Mouse (Mus musculus) heart, postnatal 0 days (tissue): ENCODE data around the gene Cib1. TPM values are rescaled to one million over a fixed set of nuclear protein-coding genes. Genes with fewer than 3 reads are reported as not detected.

Source experiments
- ATAC-seq: fragments of 200-750 bp; cut with Nextera tagmentation; 2 replicates; pipeline ENCODE4 v1.8.0; 2017; ENCODE audit warnings: low read depth, moderate number of reproducible peaks, moderate library complexity; ENCODE audit not compliant: insufficient read depth
- DNase-seq: peaks from one replicate; pipeline ENCODE4 v3.0.0-alpha.2; 2016; ENCODE audit warnings: low spot score
- H3K27ac ChIP-seq: fragments of 300-500 bp; sonication (generic); 2 replicates; pipeline ENCODE4 v1.5.1; 2014; ENCODE audit warnings: low read depth, mild to moderate bottlenecking
- H3K27me3 ChIP-seq: fragments of 300-500 bp; sonication (generic); 2 replicates; pipeline ENCODE4 v1.6.1; 2014; ENCODE audit warnings: low read length, mixed read lengths; ENCODE audit not compliant: control insufficient read depth, insufficient read depth
- H3K36me3 ChIP-seq: fragments of 300-500 bp; sonication (generic); replicated peaks from 2 replicates; pipeline ENCODE4 v1.6.1; 2014; ENCODE audit warnings: low read length, mixed read lengths; ENCODE audit not compliant: control insufficient read depth, insufficient read depth
- H3K4me1 ChIP-seq: fragments of 300-500 bp; sonication (generic); 2 replicates; pipeline ENCODE4 v1.6.1; 2014; ENCODE audit warnings: antibody characterized with exemption; ENCODE audit not compliant: control insufficient read depth, insufficient read depth
- H3K4me2 ChIP-seq: fragments of 300-500 bp; sonication (generic); 2 replicates; pipeline ENCODE4 v1.6.1; 2014; ENCODE audit warnings: low read depth, mild to moderate bottlenecking, low read length, moderate library complexity
- H3K4me3 ChIP-seq: fragments of 300-500 bp; sonication (generic); 2 replicates; pipeline ENCODE4 v1.5.1; 2014; ENCODE audit warnings: low read depth, low read length
- H3K9ac ChIP-seq: fragments of 300-500 bp; sonication (generic); replicated peaks from 2 replicates; pipeline ENCODE4 v1.6.1; 2014; ENCODE audit warnings: low read depth, low read length, mixed read lengths
- H3K9me3 ChIP-seq: fragments of 300-500 bp; sonication (generic); replicated peaks from 2 replicates; pipeline ENCODE4 v1.6.1; 2016; ENCODE audit warnings: low read length; ENCODE audit not compliant: control insufficient read depth
- CTCF ChIP-seq: IDR thresholded peaks from 2 replicates; pipeline ENCODE4 v1.5.1; 2016; ENCODE audit warnings: antibody characterized with exemption, control low read depth, low read depth
- EP300 ChIP-seq: IDR thresholded peaks from 2 replicates; pipeline ENCODE4 v1.6.1; 2016; ENCODE audit warnings: antibody characterized with exemption, low read depth
- WGBS: fragments of 180-500 bp; shearing (Covaris S2); extraction: QIAGEN DNeasy Blood & Tissue Kit; methylation state at CpG from one replicate; pipeline ENCODE4 v1.1.7; 2014; 5-methylcytosine and 5-hydroxymethylcytosine counted together
- polyA plus RNA-seq: library from polyadenylated mRNA; unstranded; fragments of >200 nt; fragmentation: Nextera tagmentation; extraction: Ambion mirVana; gene quantifications from 2 replicates; pipeline ENCODE4 v1.2.1, GENCODE M21; 2015
- total RNA-seq: library from RNA; depleted of rRNA; stranded (reverse); fragments of >200 nt; gene quantifications from 2 replicates; pipeline ENCODE4 v1.2.3, GENCODE M21; 2014; ENCODE audit warnings: low replicate concordance

Gene Cib1
- total and polyA plus RNA-seq, 2 experiments from 2014 or later: 26.0 to 57.4 TPM

GRCm38 (mm10) chr7:80186021-80186420 lies 46.6 kb downstream of the Cib1 start:
- H3K27me3 ChIP-seq: no peaks in the 10 kb centered on the region
- ATAC-seq: peak; percentile 84
- peak overlapping the region; percentile 50 for H3K4me3 ChIP-seq
- TF ChIP-seq EP300 (peak; percentile 87; the same call in 1 of the 2 replicates), CTCF (no peak)
- H3K27ac ChIP-seq: peak overlapping the region; percentile 98
- peak overlapping the region; percentile 51 for H3K9ac ChIP-seq
- peak overlapping the region; percentile 61 for H3K4me2 ChIP-seq
- H3K36me3 ChIP-seq: no peaks in the 10 kb centered on the region
- 9% methylated on average over 8 of the region's 8 CpGs for WGBS
- H3K9me3 ChIP-seq: no peaks in the 10 kb centered on the region
- peaks cover 21% of the 10 kb centered on the region for H3K4me1 ChIP-seq
- DNase-seq: peak; percentile 92

- Histone ChIP-seq H3K9me3 (no peaks in the 10 kb centered on the region), H3K4me2 (no peak overlapping the region), H3K9ac (no peak overlapping the region), H3K36me3 (no peaks in the 10 kb centered on the region), H3K27me3 (no peaks in the 10 kb centered on the region), H3K27ac (peak overlapping the region; percentile 98), H3K4me3 (no peak overlapping the region), H3K4me1 (peaks cover 23% of the 10 kb centered on the region)
- ATAC-seq (no peak), DNase-seq (no peak)
- TF ChIP-seq EP300 (no peak), CTCF (no peak)
- WGBS: 46% methylated on average over 6 of the region's 6 CpGs
Observed at GRCm38 (mm10) chr7:80184968-80185367, 47.6 kb downstream of the Cib1 start.

DNA sequence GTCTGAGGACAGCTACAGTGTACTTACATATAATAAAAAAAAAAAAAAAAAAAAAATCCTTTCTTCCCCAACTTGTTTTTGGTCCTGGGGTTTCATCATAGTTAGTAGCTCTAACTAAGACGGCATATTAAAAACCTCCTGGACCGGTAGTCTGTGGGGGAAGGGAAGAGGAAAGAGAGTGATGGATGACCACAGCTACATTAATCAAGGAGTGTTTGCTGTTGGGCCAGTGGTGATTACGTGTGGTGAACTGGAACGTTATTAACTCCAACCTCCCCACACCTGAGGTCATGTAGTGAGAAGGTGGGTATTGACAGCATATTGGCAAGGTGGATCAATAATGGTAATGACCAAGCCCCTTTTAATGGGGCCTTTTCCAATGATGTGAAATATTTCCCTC lies 48.1 kb downstream of the Cib1 start:
- Histone ChIP-seq H3K36me3 (no peaks in the 10 kb centered on the region), H3K4me2 (no peak overlapping the region), H3K27ac (peak overlapping the region; percentile 98), H3K9ac (no peak overlapping the region), H3K4me1 (peaks cover 23% of the 10 kb centered on the region), H3K27me3 (no peaks in the 10 kb centered on the region), H3K9me3 (no peaks in the 10 kb centered on the region), H3K4me3 (no peak overlapping the region)
- TF ChIP-seq CTCF (no peak), EP300 (no peak)
- no peak for DNase-seq
- ATAC-seq: no peak
- 72% methylated on average over 4 of the region's 4 CpGs for WGBS

DNA sequence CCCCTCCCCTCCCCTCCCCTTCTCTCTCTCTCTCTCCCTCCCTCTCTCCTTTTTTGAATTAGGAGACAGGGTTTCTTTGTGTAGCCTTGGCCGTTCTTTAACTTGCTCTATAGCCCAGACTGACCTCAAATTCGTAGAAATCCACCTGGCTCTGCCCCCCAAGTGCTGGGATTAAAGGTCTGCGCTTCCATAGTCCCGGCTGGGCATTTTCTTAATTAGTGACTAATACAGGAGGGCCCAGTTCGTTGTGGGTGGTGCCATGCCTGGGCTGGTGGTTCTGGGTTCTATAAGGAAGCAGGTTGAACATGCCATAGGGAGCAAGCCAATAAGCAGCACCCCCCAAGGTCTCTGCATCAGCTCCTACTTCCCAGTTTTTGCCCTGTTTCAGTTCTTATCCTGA lies 48.6 kb downstream of the Cib1 start:
- Histone ChIP-seq H3K4me3 (no peak overlapping the region), H3K4me1 (peaks cover 23% of the 10 kb centered on the region), H3K27me3 (no peaks in the 10 kb centered on the region), H3K9me3 (no peaks in the 10 kb centered on the region), H3K27ac (no peak overlapping the region), H3K36me3 (no peaks in the 10 kb centered on the region), H3K9ac (no peak overlapping the region), H3K4me2 (no peak overlapping the region)
- WGBS: 83% methylated on average over 4 of the region's 5 CpGs
- DNase-seq (no peak), ATAC-seq (no peak)
- no peak for TF ChIP-seq EP300
- no peak for TF ChIP-seq CTCF

DNA sequence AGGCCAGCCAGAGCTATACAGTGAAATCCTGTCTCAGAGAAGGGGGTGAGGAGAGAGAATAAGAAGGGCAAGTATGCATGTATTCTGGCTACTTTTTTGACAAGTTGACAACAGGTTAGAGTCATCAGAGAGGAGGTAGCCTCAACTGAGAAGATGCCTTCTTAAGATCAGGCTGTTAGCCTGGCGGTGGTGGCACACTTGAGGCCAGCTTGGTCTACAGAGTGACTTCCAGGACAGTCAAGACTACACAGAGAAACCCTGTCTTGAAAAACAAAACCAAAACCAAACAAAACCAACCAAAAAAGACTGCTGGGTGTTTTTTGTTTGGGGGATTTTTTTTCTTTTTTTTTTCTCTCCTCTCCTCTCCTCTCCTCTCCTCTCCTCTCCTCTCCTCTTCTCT lies 49.1 kb downstream of the Cib1 start:
- DNase-seq: no peak
- no peaks in the 10 kb centered on the region for H3K9me3 ChIP-seq
- WGBS: 96% methylated on average over 1 of the region's 1 CpGs
- H3K36me3 ChIP-seq: no peaks in the 10 kb centered on the region
- TF ChIP-seq EP300 (no peak), CTCF (no peak)
- peaks cover 23% of the 10 kb centered on the region for H3K4me1 ChIP-seq
- H3K4me2 ChIP-seq: no peak overlapping the region
- no peak overlapping the region for H3K4me3 ChIP-seq
- H3K27me3 ChIP-seq: no peaks in the 10 kb centered on the region
- ATAC-seq: no peak
- no peak overlapping the region for H3K27ac ChIP-seq
- H3K9ac ChIP-seq: no peak overlapping the region

DNA sequence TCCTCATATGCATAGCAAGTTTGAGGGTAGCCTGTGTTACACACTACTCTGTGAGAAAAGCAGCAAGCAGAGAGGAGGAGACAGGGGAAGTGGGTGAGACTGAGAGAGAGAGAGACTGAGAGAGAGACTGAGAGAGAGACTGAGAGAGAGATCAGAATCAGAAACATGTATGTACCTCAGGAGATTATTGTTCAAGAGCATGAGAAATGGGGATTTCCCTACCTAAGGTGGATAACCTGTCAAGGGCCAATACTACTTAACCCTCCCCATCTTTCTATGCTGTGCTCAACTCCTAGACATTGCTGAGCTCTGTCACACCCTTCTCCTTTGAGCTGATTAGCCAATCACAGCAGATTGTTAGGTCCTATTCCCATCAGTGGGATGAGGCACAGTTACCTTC lies 50.5 kb downstream of the Cib1 start:
- ATAC-seq (no peak), DNase-seq (no peak)
- H3K4me3 ChIP-seq: no peak overlapping the region
- H3K27me3 ChIP-seq: no peaks in the 10 kb centered on the region
- no peak overlapping the region for H3K4me2 ChIP-seq
- no peak overlapping the region for H3K9ac ChIP-seq
- TF ChIP-seq EP300: no peak
- no peak for TF ChIP-seq CTCF
- no peaks in the 10 kb centered on the region for H3K36me3 ChIP-seq
- H3K27ac ChIP-seq: no peak overlapping the region
- H3K4me1 ChIP-seq: peaks cover 16% of the 10 kb centered on the region
- no peaks in the 10 kb centered on the region for H3K9me3 ChIP-seq
